Comparison of ENCODE assay signal across 12 mouse cellular contexts in the genomic region with DNA sequence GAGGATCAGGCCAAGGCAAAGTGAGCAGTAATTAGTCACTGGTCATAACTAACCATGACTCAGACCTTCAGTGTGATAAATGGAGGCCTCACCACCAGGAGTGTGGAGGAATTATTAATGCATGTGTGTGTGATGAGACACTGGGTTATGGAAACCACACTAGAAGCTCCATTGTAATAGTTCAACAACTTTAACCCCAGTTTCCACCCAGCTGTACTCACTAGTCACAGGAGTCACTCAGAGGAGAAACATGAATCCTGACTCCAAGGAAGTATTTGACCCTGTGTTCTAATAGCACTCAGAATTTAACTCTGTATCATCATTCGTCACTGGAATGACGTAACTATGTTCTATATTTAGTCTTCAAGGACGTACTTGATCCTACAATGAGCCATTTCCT.
"Had no signal": no experiment of that assay in that cellular context is flagged by ENCODE, and none has a peak within 500 bp of the region (broad histone marks: within the 10 kb centered on the region; RNA-seq: fewer than 3 reads in every experiment).

No protein-coding gene starts in this region.

- H3K4me1 ChIP-seq: kidney, embryonic 15.5 days; limb, embryonic 13.5 days; megakaryocyte, embryonic 14.5 days; midbrain, embryonic 12.5 days had no signal

- H3K4me2 ChIP-seq: kidney, embryonic 15.5 days; limb, embryonic 13.5 days; midbrain, embryonic 12.5 days had no signal

- H3K4me3 ChIP-seq: kidney, embryonic 15.5 days; limb, embryonic 13.5 days; megakaryocyte, embryonic 14.5 days; midbrain, embryonic 12.5 days had no signal

- H3K9me3 ChIP-seq: kidney, embryonic 15.5 days; limb, embryonic 13.5 days; megakaryocyte, embryonic 14.5 days; midbrain, embryonic 12.5 days had no signal

- H3K9ac ChIP-seq: kidney, embryonic 15.5 days; limb, embryonic 13.5 days; liver, embryonic 14.5 days; midbrain, embryonic 12.5 days had no signal

- H3K36me3 ChIP-seq: kidney, embryonic 15.5 days; limb, embryonic 13.5 days; midbrain, embryonic 12.5 days had no signal

- H3K27me3 ChIP-seq: kidney, embryonic 15.5 days; limb, embryonic 13.5 days; megakaryocyte, embryonic 14.5 days; midbrain, embryonic 12.5 days had no signal

- DNase-seq: kidney, postnatal 14 days; left cerebral cortex, postnatal 4 days; lung, adult 2 months; lung, postnatal 10 days; right cerebral cortex, postnatal 14 days; thymus, postnatal 36 days had no signal

- H3K27ac ChIP-seq: kidney, embryonic 15.5 days; limb, embryonic 13.5 days; liver, embryonic 14.5 days; macrophage; midbrain, embryonic 12.5 days had no signal
